Mouse (Mus musculus) layer of hippocampus, postnatal 10 days (tissue): ENCODE measurements at regions not wholly inside any gene's neighbourhood (a gene's known extent, or its start where the extent isn't known, plus 50 kb on each side); places are given as distances from the start of the nearest gene placed in this dataset.
"Not testable (repeated sequence)": the region's sequence is repeated elsewhere in the genome, so short reads cannot be mapped to it uniquely, and the experiment has no call there.

ENCODE experiments used
- DNase-seq, 2 experiments: peaks; one replicate each; pipeline ENCODE4 v3.0.0; 2021; ENCODE audit warnings: low spot score in 2 of 2

GRCm38 (mm10) chr16:73200991-73201390, 892.9 kb downstream of the Robo1 start:
- no peak for DNase-seq

- no peak for DNase-seq
These were observed 874.7 kb downstream of the Robo1 start for GRCm38 (mm10) chr16:73182776-73183175.

- DNase-seq = no peak
These were observed 874.2 kb downstream of the Robo1 start for GRCm38 (mm10) chr16:73182258-73182657.

GRCm38 (mm10) chr16:73155447-73155846, 847.3 kb downstream of the Robo1 start:
- DNase-seq = no peak

- not testable (repeated sequence) for DNase-seq
These were observed 819.8 kb downstream of the Robo1 start for GRCm38 (mm10) chr16:73127927-73128326.

GRCm38 (mm10) chr16:73120568-73120967, 812.5 kb downstream of the Robo1 start:
- DNase-seq = no peak

- DNase-seq = no peak
These were observed 809.2 kb downstream of the Robo1 start for GRCm38 (mm10) chr16:73117338-73117737.

- DNase-seq = peak in 1 of 2 experiments; percentile 20
These were observed 799.9 kb downstream of the Robo1 start for GRCm38 (mm10) chr16:73108021-73108452.

GRCm38 (mm10) chr16:73107608-73108007, 799.5 kb downstream of the Robo1 start:
- no peak for DNase-seq

GRCm38 (mm10) chr16:73105496-73105895, 797.4 kb downstream of the Robo1 start:
- DNase-seq = peak; percentile 40 to 48

GRCm38 (mm10) chr16:73100273-73100672, 792.2 kb downstream of the Robo1 start:
- DNase-seq = no peak

- DNase-seq = peak in 1 of 2 experiments; percentile 37
These were observed 790.7 kb downstream of the Robo1 start for GRCm38 (mm10) chr16:73098760-73099159.

- DNase-seq = no peak
These were observed 789.1 kb downstream of the Robo1 start for GRCm38 (mm10) chr16:73097176-73097575.

GRCm38 (mm10) chr16:73096091-73097083, 788.3 kb downstream of the Robo1 start:
- no peak for DNase-seq
